Mouse (Mus musculus) CH12.LX (cell line): ENCODE measurements around the gene Them7. TPM values are rescaled to one million over a fixed set of nuclear protein-coding genes. Genes with fewer than 3 reads are reported as not detected.

Experiments
- DNase-seq: peaks from one replicate; pipeline ENCODE4 v3.0.0-alpha.2; 2013; ENCODE audit errors: extremely low read depth
- H3K27ac ChIP-seq: 2 replicates; pipeline ENCODE4 v1.5.1; 2012; ENCODE audit warnings: low read depth, mild to moderate bottlenecking, control low read depth, moderate library complexity; ENCODE audit not compliant: insufficient read depth
- H3K27me3 ChIP-seq: replicated peaks from 2 replicates; pipeline ENCODE3; 2012; ENCODE audit warnings: inconsistent platforms
- H3K36me3 ChIP-seq, 2 experiments: replicated peaks in 1 of 2; 2 replicates each; pipeline versions ENCODE3 to v1.6.1; 2012; ENCODE audit warnings: inconsistent platforms in 1 of 2, low read length in 1 of 2, mild to moderate bottlenecking in 1 of 2, mixed read lengths in 1 of 2, moderate library complexity in 1 of 2; ENCODE audit not compliant: control insufficient read depth in 1 of 2, insufficient read depth in 1 of 2
- H3K4me1 ChIP-seq, 2 experiments: 2 replicates each; pipeline ENCODE4 v1.6.1; 2012; ENCODE audit warnings: inconsistent platforms in 1 of 2, moderate library complexity in 1 of 2; ENCODE audit not compliant: insufficient read depth in 2 of 2, control insufficient read depth in 1 of 2
- H3K4me2 ChIP-seq: 2 replicates; pipeline ENCODE4 v1.6.1; 2012; ENCODE audit warnings: low read depth, mild to moderate bottlenecking, control low read depth; ENCODE audit not compliant: poor library complexity, insufficient read depth, severe bottlenecking
- H3K4me3 ChIP-seq, 3 experiments: fragments of 150-350 bp in 1 of 3; sonication (generic) in 1 of 3; replicated peaks in 1 of 3; 2 replicates each; pipeline versions ENCODE3 to v1.5.1; 2011 to 2012; ENCODE audit warnings: low read depth in 2 of 3, low read length in 2 of 3, mild to moderate bottlenecking in 2 of 3, moderate library complexity in 2 of 3, control low read depth in 1 of 3, improper control_type of control experiment in 1 of 3, inconsistent platforms in 1 of 3, mixed read lengths in 1 of 3; ENCODE audit not compliant: poor library complexity in 1 of 3
- H3K79me2 ChIP-seq: replicated peaks from 2 replicates; pipeline ENCODE4 v1.6.1; 2012; ENCODE audit warnings: mild to moderate bottlenecking, moderate library complexity; ENCODE audit not compliant: control insufficient read depth, poor library complexity, insufficient read depth, severe bottlenecking; ENCODE audit errors: extremely low read depth
- H3K9ac ChIP-seq: 2 replicates; pipeline ENCODE4 v1.6.1; 2012; ENCODE audit warnings: low read depth, mild to moderate bottlenecking, control low read depth, moderate library complexity; ENCODE audit not compliant: insufficient read depth
- H3K9me3 ChIP-seq: replicated peaks from 2 replicates; pipeline ENCODE3; 2012; ENCODE audit warnings: low read length, inconsistent platforms, mixed read lengths
- BHLHE40 ChIP-seq: IDR thresholded peaks from 2 replicates; pipeline ENCODE4 v1.6.1; 2011; ENCODE audit warnings: mild to moderate bottlenecking, low read depth, low read length, improper control_type of control experiment
- CHD2 ChIP-seq: IDR thresholded peaks from 2 replicates; pipeline ENCODE4 v1.6.1; 2011; ENCODE audit warnings: low read length, improper control_type of control experiment
- CTCF ChIP-seq, 2 experiments: IDR thresholded peaks in 1 of 2; conservative IDR thresholded peaks in 1 of 2; 2 replicates each; pipeline ENCODE4 v1.5.1; 2011 to 2012; ENCODE audit warnings: low read depth in 2 of 2, low read length in 2 of 2, improper control_type of control experiment in 1 of 2, inconsistent platforms in 1 of 2, mild to moderate bottlenecking in 1 of 2, moderate library complexity in 1 of 2
- E2F4 ChIP-seq: IDR thresholded peaks from 2 replicates; pipeline ENCODE4 v1.6.1; 2011; ENCODE audit warnings: low read depth, low read length, improper control_type of control experiment; ENCODE audit not compliant: insufficient replicate concordance
- ELF1 ChIP-seq: IDR thresholded peaks from 2 replicates; pipeline ENCODE4 v1.6.1; 2014; ENCODE audit warnings: low read depth, mild to moderate bottlenecking, inconsistent platforms, low read length, improper control_type of control experiment
- EP300 ChIP-seq: IDR thresholded peaks from 2 replicates; pipeline ENCODE4 v1.6.1; 2011; ENCODE audit warnings: low read length, improper control_type of control experiment
- GABPA ChIP-seq: IDR thresholded peaks from 2 replicates; pipeline ENCODE4 v1.6.1; 2012; ENCODE audit warnings: low read depth, low read length, improper control_type of control experiment, inconsistent platforms; ENCODE audit not compliant: insufficient replicate concordance
- HCFC1 ChIP-seq: IDR thresholded peaks from 2 replicates; pipeline ENCODE4 v1.6.1; 2012; ENCODE audit warnings: low read depth, mild to moderate bottlenecking, inconsistent platforms, low read length, improper control_type of control experiment
- JUND ChIP-seq: conservative IDR thresholded peaks from 2 replicates; pipeline ENCODE4 v1.6.1; 2011; ENCODE audit warnings: low read depth, low read length, improper control_type of control experiment
- KAT2A ChIP-seq: IDR thresholded peaks from 2 replicates; pipeline ENCODE4 v1.6.1; 2012; ENCODE audit warnings: low read length, improper control_type of control experiment, inconsistent platforms; ENCODE audit not compliant: insufficient replicate concordance
- MAFK ChIP-seq: IDR thresholded peaks from 2 replicates; pipeline ENCODE4 v1.6.1; 2011; ENCODE audit warnings: low read length, improper control_type of control experiment; ENCODE audit not compliant: insufficient replicate concordance
- MAZ ChIP-seq: IDR thresholded peaks from 2 replicates; pipeline ENCODE4 v1.6.1; 2012; ENCODE audit warnings: low read depth, mild to moderate bottlenecking, inconsistent platforms, low read length, improper control_type of control experiment, moderate library complexity
- MEF2A ChIP-seq: IDR thresholded peaks from 2 replicates; pipeline ENCODE4 v1.6.1; 2014; ENCODE audit warnings: low read depth, mild to moderate bottlenecking, inconsistent platforms, low read length, improper control_type of control experiment, borderline replicate concordance
- NELFE ChIP-seq: IDR thresholded peaks from 2 replicates; pipeline ENCODE4 v1.6.1; 2011; ENCODE audit warnings: low read depth, low read length, improper control_type of control experiment
- NRF1 ChIP-seq: IDR thresholded peaks from 2 replicates; pipeline ENCODE4 v1.6.1; 2014; ENCODE audit warnings: low read depth, mild to moderate bottlenecking, inconsistent platforms, low read length, improper control_type of control experiment, moderate library complexity
- PAX5 ChIP-seq: IDR thresholded peaks from 2 replicates; pipeline ENCODE4 v1.6.1; 2012; ENCODE audit warnings: low read length, inconsistent platforms, mixed read lengths
- POLR2A ChIP-seq: IDR thresholded peaks from 2 replicates; pipeline ENCODE4 v1.6.1; 2011; ENCODE audit warnings: low read depth, mild to moderate bottlenecking, improper control_type of control experiment, low read length
- POLR2AphosphoS2 ChIP-seq: IDR thresholded peaks from 2 replicates; pipeline ENCODE4 v1.6.1; 2011; ENCODE audit warnings: low read depth, low read length, improper control_type of control experiment
- RAD21 ChIP-seq: IDR thresholded peaks from 2 replicates; pipeline ENCODE4 v1.6.1; 2011; ENCODE audit warnings: low read depth, mild to moderate bottlenecking, low read length, improper control_type of control experiment, moderate library complexity
- RCOR1 ChIP-seq: conservative IDR thresholded peaks from 2 replicates; pipeline ENCODE4 v1.6.1; 2012; ENCODE audit warnings: low read depth, mild to moderate bottlenecking, inconsistent platforms, low read length, improper control_type of control experiment
- SMC3 ChIP-seq: IDR thresholded peaks from 2 replicates; pipeline ENCODE4 v1.6.1; 2011; ENCODE audit warnings: low read depth, low read length, improper control_type of control experiment
- TCF12 ChIP-seq: IDR thresholded peaks from 2 replicates; pipeline ENCODE4 v1.6.1; 2014; ENCODE audit warnings: low read depth, mild to moderate bottlenecking, inconsistent platforms, low read length, improper control_type of control experiment
- USF1 ChIP-seq: IDR thresholded peaks from 2 replicates; pipeline ENCODE4 v1.6.1; 2014; ENCODE audit warnings: low read depth, mild to moderate bottlenecking, inconsistent platforms, low read length, improper control_type of control experiment
- ZC3H11A ChIP-seq: IDR thresholded peaks from 2 replicates; pipeline ENCODE4 v1.6.1; 2012; ENCODE audit warnings: low read depth, mild to moderate bottlenecking, inconsistent platforms, low read length, improper control_type of control experiment
- ZMIZ1 ChIP-seq: IDR thresholded peaks from 2 replicates; pipeline ENCODE4 v1.6.1; 2012; ENCODE audit warnings: low read depth, mild to moderate bottlenecking, inconsistent platforms, low read length, improper control_type of control experiment
- dilution Hi-C: fragments of 300-500 bp; cut with MboI; formaldehyde crosslinking; loops from 2 replicates; pipeline ENCODE4 v1.14.3; 2020; ENCODE audit warnings: low sequenced_read_pairs; ENCODE audit not compliant: extremely low pct_unique_long_range_greater_than_20kb, extremely low pct_ligation_motif_present
- in situ Hi-C: fragments of 300-500 bp; cut with MboI; formaldehyde crosslinking; loops from 3 replicates; pipeline ENCODE4 v1.14.3; 2019; ENCODE audit warnings: low sequenced_read_pairs, low pct_ligation_motif_present, low pct_unique_long_range_greater_than_20kb, mixed read lengths
- polyA plus RNA-seq: library from polyadenylated mRNA; unstranded; fragments of >175 nt; gene quantifications from 2 replicates; pipeline ENCODE4 v1.2.1, GENCODE M21; 2012; ENCODE audit warnings: low read depth; ENCODE audit not compliant: insufficient read length
- total RNA-seq, 2 experiments: library from RNA; depleted of rRNA; stranded (reverse); fragments of 300-350 nt in 1 of 2; fragments of >200 nt in 1 of 2; gene quantifications; 2 replicates each; pipeline ENCODE4 v1.2.3; 2012 to 2014

The Them7 gene
- total and polyA plus RNA-seq, 3 experiments: not detected

DNA sequence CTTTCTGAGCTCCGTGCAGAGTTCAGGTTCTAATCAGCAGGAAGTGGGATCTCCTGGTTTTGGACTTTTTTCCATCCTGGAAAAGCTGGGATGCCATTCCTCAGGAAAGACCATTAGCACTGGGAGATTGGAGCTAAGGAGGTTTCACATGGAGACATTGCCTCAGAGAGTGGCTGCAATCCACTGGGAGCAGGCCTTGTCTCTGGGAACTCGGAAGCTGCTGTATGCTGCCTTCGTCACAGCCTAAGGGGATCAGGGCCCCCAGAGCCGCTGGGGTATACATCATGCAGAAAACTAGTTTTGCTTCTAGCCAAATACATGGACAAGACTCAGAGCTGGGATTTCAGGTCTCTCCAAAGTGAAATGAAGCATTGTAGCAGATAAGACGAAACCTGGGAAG lies 37.5 kb upstream of the Them7 start:
- dilution Hi-C loops: no loop called here
- DNase-seq: no peak
- no peaks in the 10 kb centered on the region for H3K36me3 ChIP-seq
- no peak overlapping the region for H3K4me3 ChIP-seq
- no peak for TF ChIP-seq MAFK
- TF ChIP-seq, all 38 proteins: peak for 0
- Histone ChIP-seq H3K4me2 (peak overlapping the region; percentile 72; the same call in 1 of the 2 replicates), H3K9ac (no peak overlapping the region), H3K9me3 (no peaks in the 10 kb centered on the region), H3K4me1 (peaks cover 2 to 20% of the 10 kb centered on the region in 2 experiments; a peak in 3 of 4 replicates), H3K79me2 (no peaks in the 10 kb centered on the region), H3K27ac (no peak overlapping the region), H3K27me3 (no peaks in the 10 kb centered on the region)
- in situ Hi-C loops: no loop called here

DNA sequence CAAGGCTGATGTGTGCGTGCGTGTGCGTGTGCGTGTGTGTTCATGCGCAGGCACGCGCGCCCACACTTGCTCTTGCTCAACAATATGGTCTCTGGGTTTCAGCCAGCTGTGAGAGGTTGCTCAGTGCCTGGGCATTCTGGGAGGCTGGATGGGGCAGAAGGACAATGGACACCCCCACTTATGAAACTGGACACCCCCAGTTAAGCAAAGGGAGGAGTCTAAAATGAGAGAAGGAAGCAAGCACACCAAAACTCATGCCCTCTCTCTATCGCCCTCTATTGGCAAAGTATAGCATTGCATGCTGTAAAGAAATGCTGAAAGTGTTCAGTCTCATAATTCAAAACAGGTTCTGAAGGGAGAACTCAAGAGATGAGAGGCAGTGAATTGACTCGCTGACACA lies 35.9 kb upstream of the Them7 start:
- no peak overlapping the region for H3K4me3 ChIP-seq
- no peaks in the 10 kb centered on the region for H3K27me3 ChIP-seq
- DNase-seq: peak; percentile 56
- H3K4me2 ChIP-seq: no peak overlapping the region
- H3K4me1 ChIP-seq: peaks cover 2 to 20% of the 10 kb centered on the region in 2 experiments; a peak in 3 of 4 replicates
- no peaks in the 10 kb centered on the region for H3K9me3 ChIP-seq
- TF ChIP-seq ELF1 (no peak), CTCF (conservative IDR thresholded peaks at IDR 0.05 in 1 of 2, IDR thresholded peaks at IDR 0.05 in 1 of 2; ENCODE audit: low read depth in 2 of 2, low read length in 2 of 2) (peak; percentile 71 to 97), E2F4 (no peak), TCF12 (no peak), JUND (no peak), ZMIZ1 (no peak), MEF2A (no peak), KAT2A (no peak), EP300 (no peak), SMC3 (peak; percentile 26; the same call in 1 of the 2 replicates), MAZ (no peak), POLR2AphosphoS2 (no peak), RCOR1 (no peak), GABPA (no peak), PAX5 (no peak), RAD21 (peak; percentile 33), HCFC1 (no peak), CHD2 (no peak), NELFE (no peak), BHLHE40 (no peak), ZC3H11A (no peak), MAFK (no peak), POLR2A (no peak), NRF1 (no peak), USF1 (no peak)
- in situ Hi-C loops (no loop called here), dilution Hi-C loops (no loop called here)
- H3K9ac ChIP-seq: no peak overlapping the region
- H3K36me3 ChIP-seq: no peaks in the 10 kb centered on the region
- no peak overlapping the region for H3K27ac ChIP-seq
- H3K79me2 ChIP-seq: no peaks in the 10 kb centered on the region; the same call in 1 of the 2 replicates
